Mouse (Mus musculus): Measurements from ENCODE around the gene Dpp6.

Dpp6 gene

GRCm38 (mm10) chr5:27767948-27768347 lies 950.9 kb downstream of the Dpp6 start:
- no peak for DNase-seq (ENCODE audit: low read depth)

All from fibroblast of lung, adult 2 months (primary cell).